Comparison of ENCODE assay signal across 29 mouse cellular contexts in genomic region chr16:59463973-59464372, GRCm38 (mm10). TPM values are rescaled to one million over a fixed set of nuclear protein-coding genes. Genes with fewer than 3 reads are reported as not detected.
"Had no signal": no experiment of that assay in that cellular context is flagged by ENCODE, and none has a peak within 500 bp of the region (broad histone marks: within the 10 kb centered on the region; RNA-seq: fewer than 3 reads in every experiment).

No protein-coding gene starts in this region.

- H3K27ac ChIP-seq: heart, adult 2 months; heart, embryonic 13.5 days; heart, embryonic 15.5 days; hindbrain, embryonic 13.5 days; hindbrain, embryonic 15.5 days; hindbrain, postnatal 0 days; kidney, embryonic 15.5 days; kidney, postnatal 0 days; layer of hippocampus, adult 2 months; left cerebral cortex, adult 2 months had no signal

- H3K9me3 ChIP-seq: hindbrain, embryonic 13.5 days; hindbrain, embryonic 15.5 days had no signal

- H3K27me3 ChIP-seq: heart, embryonic 13.5 days; heart, embryonic 15.5 days; hindbrain, embryonic 13.5 days; hindbrain, embryonic 15.5 days; kidney, embryonic 15.5 days had no signal

- H3K9ac ChIP-seq: forebrain, postnatal 0 days; heart, embryonic 13.5 days; heart, embryonic 15.5 days; hindbrain, embryonic 13.5 days; hindbrain, embryonic 15.5 days; kidney, embryonic 15.5 days had no signal

- H3K4me2 ChIP-seq: heart, embryonic 11.5 days; heart, embryonic 13.5 days; heart, embryonic 15.5 days; hindbrain, embryonic 13.5 days; hindbrain, embryonic 15.5 days; kidney, embryonic 15.5 days had no signal

- H3K4me3 ChIP-seq: heart, adult 2 months; heart, embryonic 13.5 days; heart, embryonic 15.5 days; hindbrain, embryonic 13.5 days; hindbrain, embryonic 15.5 days; kidney, embryonic 15.5 days; layer of hippocampus, adult 2 months; left cerebral cortex, adult 2 months had no signal

- ATAC-seq: forebrain, postnatal 0 days; hindbrain, postnatal 0 days; intestine, embryonic 16.5 days had no signal

- H3K4me1 ChIP-seq: heart, embryonic 13.5 days; heart, embryonic 15.5 days; hindbrain, embryonic 13.5 days; hindbrain, embryonic 15.5 days; kidney, embryonic 15.5 days had no signal

- H3K36me3 ChIP-seq: heart, embryonic 13.5 days; heart, embryonic 15.5 days; hindbrain, embryonic 13.5 days; hindbrain, embryonic 15.5 days; kidney, embryonic 15.5 days had no signal

- DNase-seq: forebrain, postnatal 0 days; gastrocnemius, postnatal 14 days; gastrocnemius, postnatal 36 days; heart, adult 2 months; heart, postnatal 14 days; heart, postnatal 36 days; kidney, adult 11 months; kidney, adult 2 months; kidney, adult 9 months; kidney, postnatal 14 days; kidney, postnatal 36 days; liver had no signal

RNA-seq across cellular contexts. Expression of gene Gabrr3, which starts 56.8 kb away (rescaled TPM):
- total RNA-seq: forebrain, postnatal 0 days; gastrocnemius, adult 18-20 months; gastrocnemius, adult 8-10 months; gastrocnemius, postnatal 14 days; gastrocnemius, postnatal 36 days; heart, postnatal 14 days; heart, postnatal 36 days; hematopoietic stem cell, adult 5-6 weeks; hindbrain, postnatal 0 days; layer of hippocampus, adult 2 months had no signal
- polyA plus RNA-seq: forebrain, postnatal 0 days; gonadal fat pad, adult 2 months; heart, adult 2 months; heart, embryonic 11.5 days; heart, embryonic 13.5 days; heart, embryonic 15.5 days; heart, postnatal 0 days; hindbrain, embryonic 13.5 days; hindbrain, embryonic 15.5 days; intestine, embryonic 16.5 days; kidney, adult 2 months; kidney, embryonic 15.5 days; kidney, postnatal 0 days; large intestine, adult 2 months had no signal
